Mouse (Mus musculus) liver, embryonic 15.5 days (tissue): ENCODE results near the gene Apobec4. TPM values are rescaled to one million over a fixed set of nuclear protein-coding genes. Genes with fewer than 3 reads are reported as not detected.

ENCODE experiments used
- polyA plus RNA-seq: library from polyadenylated mRNA; unstranded; fragments of >200 nt; fragmentation: Nextera tagmentation; extraction: Ambion mirVana; gene quantifications from 2 replicates; pipeline ENCODE4 v1.2.1, GENCODE M21; 2015

Apobec4 gene
- polyA plus RNA-seq, 1 experiment from 2014 or later = not detected

Other genes starting within 250 kb of the Apobec4 start
- 13.0 and 13.1 TPM in 2 replicates for gene Rgl1, start 15.8 kb downstream of the Apobec4 start, polyA plus RNA-seq
- gene Arpc5, start 16.0 kb downstream of the Apobec4 start, polyA plus RNA-seq = 138 and 146 TPM in 2 replicates
- 11.2 and 11.7 TPM in 2 replicates for gene Ncf2, start 49.6 kb downstream of the Apobec4 start, polyA plus RNA-seq
- gene Smg7, start 152.1 kb downstream of the Apobec4 start, polyA plus RNA-seq = 8.8 and 9.0 TPM in 2 replicates
- gene Nmnat2, start 204.4 kb downstream of the Apobec4 start, polyA plus RNA-seq = 0.02 and 0.05 TPM in 2 replicates